Mouse (Mus musculus) adrenal gland, postnatal 0 days (tissue): ENCODE measurements around the gene Sult2a3. TPM values are rescaled to one million over a fixed set of nuclear protein-coding genes. Genes with fewer than 3 reads are reported as not detected.

Source experiments
- polyA plus RNA-seq: library from polyadenylated mRNA; unstranded; fragments of >200 nt; fragmentation: Nextera tagmentation; extraction: Ambion mirVana; gene quantifications from 2 replicates; pipeline ENCODE4 v1.2.1, GENCODE M21; 2015

Sult2a3 gene
- polyA plus RNA-seq: 0.16 TPM in 1 of 2 replicates, not detected in the other

GRCm38 (mm10) chr7:14122944-14123343 is at the start of gene Sult2a3:
Gene Sult2a3, minus strand, starts transcription at chr7:14123044.

Other genes starting within 250 kb of the Sult2a3 start
- not detected in 2 replicates for gene Sult2a4, start 133.4 kb downstream of the Sult2a3 start, polyA plus RNA-seq
- gene Sult2a6, start 131.8 kb upstream of the Sult2a3 start, polyA plus RNA-seq: 0.39 TPM in 1 of 2 replicates, not detected in the other
- not detected in 2 replicates for gene Obox8, start 210.5 kb upstream of the Sult2a3 start, polyA plus RNA-seq